Mouse (Mus musculus) gastrocnemius, adult 2 months (tissue): ENCODE results near the gene Npcd. TPM values are rescaled to one million over a fixed set of nuclear protein-coding genes. Genes with fewer than 3 reads are reported as not detected.
A peak's percentile ranks its signal among the peaks of the same experiment; 100 is the strongest.
"Not testable (repeated sequence)": the region's sequence is repeated elsewhere in the genome, so short reads cannot be mapped to it uniquely, and the experiment has no call there.

ENCODE experiments used
- DNase-seq: peaks from one replicate; pipeline ENCODE4 v3.0.0; 2022
- H3K27ac ChIP-seq: fragments of 200-600 bp; 2 replicates; pipeline ENCODE4 v1.8.1; 2022; ENCODE audit warnings: mild to moderate bottlenecking
- H3K4me3 ChIP-seq: fragments of 200-600 bp; 2 replicates; pipeline ENCODE4 v1.8.1; 2022; ENCODE audit warnings: mild to moderate bottlenecking, moderate library complexity
- CTCF ChIP-seq: fragments of 200-600 bp; IDR thresholded peaks from 2 replicates; pipeline ENCODE4 v1.8.1; 2022; ENCODE audit warnings: antibody characterized with exemption, mild to moderate bottlenecking, moderate library complexity
- intact Hi-C: fragments of 180-260 bp; cut with DNase I; formaldehyde crosslinking; loops from one replicate; pipeline ENCODE4 v1.15.1; 2025
- total RNA-seq, 2 experiments: library from RNA; stranded (reverse); gene quantifications; 2 replicates each; pipeline ENCODE4 v1.2.3; 2021

The Npcd gene
- total RNA-seq, 2 experiments from 2014 or later, result 0.22 to 0.38 TPM

DNA sequence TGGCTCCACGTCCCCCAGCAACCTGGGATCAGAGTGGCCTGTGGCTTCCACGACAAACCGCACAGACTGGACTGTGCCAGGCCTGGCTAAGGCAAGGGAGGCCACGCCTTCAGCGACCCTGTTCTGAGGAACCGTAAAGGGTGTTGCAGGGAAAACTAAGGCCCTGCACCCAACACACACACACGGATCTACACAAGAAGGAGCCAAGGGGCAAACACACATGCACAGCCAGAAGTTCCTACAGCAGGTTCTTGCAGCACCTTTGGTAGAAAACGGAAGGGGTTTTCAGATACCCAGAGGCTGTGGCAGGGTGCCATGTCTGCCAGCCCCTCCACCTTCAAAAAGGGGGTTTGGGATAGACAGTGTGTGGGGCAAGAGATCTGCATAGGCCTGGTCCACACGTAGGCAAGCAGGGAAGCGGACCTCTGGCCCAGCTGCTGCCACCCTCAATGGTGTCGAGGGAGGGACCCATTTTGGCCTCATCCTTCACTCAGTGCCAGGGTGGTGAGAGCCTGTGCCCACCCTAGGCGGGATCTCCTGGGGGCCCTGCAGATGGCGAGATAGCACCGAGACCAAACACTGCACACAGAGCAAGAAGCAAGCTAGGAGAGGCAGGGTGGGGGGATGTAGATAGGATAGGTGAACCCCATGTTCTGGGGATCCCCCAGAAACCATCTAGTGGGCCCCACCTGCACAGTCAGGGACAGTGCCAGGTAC, 6.8 kb downstream of the Npcd start:
- TF ChIP-seq CTCF, result no peak
- intact Hi-C loops, result loop anchor here (10.0 kb wide), 1 partner anchor 72 kb away; no protein-coding TSS in a partner anchor
- DNase-seq, result no peak
- no peak overlapping the region for H3K27ac ChIP-seq
- no peak overlapping the region for H3K4me3 ChIP-seq

DNA sequence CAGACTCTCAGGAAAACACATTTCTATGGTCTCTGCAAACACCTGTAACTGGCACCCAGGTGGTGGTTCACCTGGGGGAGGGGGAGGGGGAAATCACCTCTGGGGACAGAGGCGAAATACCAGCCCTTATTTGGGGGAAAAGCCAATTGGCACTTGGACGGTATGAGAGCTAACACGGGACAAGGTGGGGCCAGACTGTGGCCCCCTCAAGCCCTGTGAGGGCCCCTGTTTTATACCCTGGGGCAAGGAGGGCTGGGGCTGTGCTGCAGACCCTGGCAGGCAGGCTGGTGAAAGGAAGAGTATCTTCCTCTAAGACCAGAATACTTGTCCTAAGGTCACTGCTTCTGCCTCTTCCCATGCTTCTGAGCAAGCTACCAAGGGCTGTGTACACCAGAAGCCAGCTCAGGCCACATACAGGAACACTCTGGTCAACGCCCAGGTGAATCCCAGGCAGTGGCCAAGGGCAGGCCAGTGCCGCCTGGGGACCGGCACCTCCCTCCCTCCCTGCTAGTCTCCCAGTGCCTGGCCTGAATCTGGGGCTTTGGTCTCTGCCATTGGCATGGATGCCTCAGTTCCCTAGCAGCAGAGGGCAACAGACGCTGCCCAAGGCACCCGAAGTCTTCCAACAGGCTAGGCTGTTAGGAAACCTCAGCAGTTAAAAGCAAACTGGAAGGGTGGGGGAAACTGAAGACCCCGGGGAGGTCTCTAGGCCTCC, 7.7 kb downstream of the Npcd start:
- Histone ChIP-seq H3K27ac (no peak overlapping the region), H3K4me3 (no peak overlapping the region)
- TF ChIP-seq CTCF, result no peak
- no peak for DNase-seq
- intact Hi-C loops, result loop anchor here (10.0 kb wide), 1 partner anchor 72 kb away; no protein-coding TSS in a partner anchor

DNA sequence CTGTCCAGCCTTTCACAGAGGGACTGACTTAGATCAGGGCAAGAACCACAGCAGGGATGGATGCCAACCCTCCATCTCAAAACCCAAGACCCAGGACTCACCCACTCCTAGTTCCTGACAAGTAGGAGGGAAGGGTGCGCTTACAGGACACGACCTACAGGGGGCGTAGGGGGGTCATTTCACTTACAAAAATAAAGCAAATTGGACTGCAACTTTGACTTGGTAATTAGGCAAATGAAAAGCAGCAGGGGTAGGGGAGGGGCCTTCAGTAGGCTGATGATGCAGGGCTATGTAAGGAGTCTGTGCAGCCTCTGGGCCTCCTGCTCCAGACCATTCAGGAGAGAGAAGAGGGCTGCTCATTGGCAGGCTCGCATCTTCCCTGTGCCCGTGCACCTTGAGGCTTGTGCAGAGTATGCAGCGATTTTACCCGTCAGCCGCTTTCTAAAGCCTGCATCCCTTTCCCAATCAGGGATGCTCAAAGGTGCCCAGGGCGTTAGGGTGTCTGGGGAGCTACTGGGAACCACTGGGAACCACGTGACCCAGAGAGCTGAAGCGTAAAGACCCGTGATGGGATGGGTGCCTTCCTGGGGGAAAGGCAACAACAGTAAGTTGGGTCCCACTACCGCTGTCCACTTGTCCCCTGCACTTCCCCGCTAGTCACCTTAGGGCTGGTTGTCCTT, 8.8 kb downstream of the Npcd start:
- Histone ChIP-seq H3K4me3 (no peak overlapping the region), H3K27ac (no peak overlapping the region)
- intact Hi-C loops, result loop anchor here (10.0 kb wide), 1 partner anchor 70 kb away; no protein-coding TSS in a partner anchor
- no peak for DNase-seq
- peak; percentile 65 for TF ChIP-seq CTCF

DNA sequence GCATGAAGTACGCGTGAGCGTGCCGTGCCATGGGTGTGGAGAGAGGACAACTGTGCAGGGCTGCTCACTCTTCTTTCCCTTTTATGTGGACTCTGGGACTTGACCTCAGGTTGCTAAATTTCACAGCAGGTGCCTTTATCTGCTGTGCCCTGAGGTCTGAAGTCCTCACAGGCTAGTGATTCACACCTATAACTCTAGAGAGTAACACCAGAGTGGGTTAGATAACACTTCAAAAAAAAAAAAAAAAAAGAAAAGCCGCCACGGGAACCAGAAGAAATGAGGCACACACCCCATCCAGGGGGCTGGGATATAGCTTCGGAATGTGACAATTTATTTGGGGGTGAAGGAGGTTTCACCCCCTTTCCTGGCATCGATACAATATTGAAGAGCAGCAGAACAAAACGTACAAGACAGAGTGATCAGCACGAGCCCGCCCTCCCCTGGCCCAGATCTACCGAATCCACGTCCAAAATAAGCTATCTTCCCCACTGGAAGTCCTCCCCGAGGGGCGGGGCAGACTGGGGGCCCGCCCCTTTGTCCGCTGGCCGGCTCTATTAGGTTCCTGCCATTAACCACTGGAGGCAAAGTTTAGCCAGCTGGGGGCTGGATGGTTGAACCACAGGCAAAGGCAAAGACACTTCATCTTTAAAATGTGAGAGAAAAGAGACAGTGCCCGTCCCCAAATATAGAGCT, 10.3 kb downstream of the Npcd start:
- no peak for TF ChIP-seq CTCF
- peak; percentile 81 for DNase-seq
- H3K27ac ChIP-seq, result no peak overlapping the region
- no peak overlapping the region for H3K4me3 ChIP-seq
- intact Hi-C loops, result loop anchor here (10.0 kb wide), 1 partner anchor 69 kb away; no protein-coding TSS in a partner anchor

DNA sequence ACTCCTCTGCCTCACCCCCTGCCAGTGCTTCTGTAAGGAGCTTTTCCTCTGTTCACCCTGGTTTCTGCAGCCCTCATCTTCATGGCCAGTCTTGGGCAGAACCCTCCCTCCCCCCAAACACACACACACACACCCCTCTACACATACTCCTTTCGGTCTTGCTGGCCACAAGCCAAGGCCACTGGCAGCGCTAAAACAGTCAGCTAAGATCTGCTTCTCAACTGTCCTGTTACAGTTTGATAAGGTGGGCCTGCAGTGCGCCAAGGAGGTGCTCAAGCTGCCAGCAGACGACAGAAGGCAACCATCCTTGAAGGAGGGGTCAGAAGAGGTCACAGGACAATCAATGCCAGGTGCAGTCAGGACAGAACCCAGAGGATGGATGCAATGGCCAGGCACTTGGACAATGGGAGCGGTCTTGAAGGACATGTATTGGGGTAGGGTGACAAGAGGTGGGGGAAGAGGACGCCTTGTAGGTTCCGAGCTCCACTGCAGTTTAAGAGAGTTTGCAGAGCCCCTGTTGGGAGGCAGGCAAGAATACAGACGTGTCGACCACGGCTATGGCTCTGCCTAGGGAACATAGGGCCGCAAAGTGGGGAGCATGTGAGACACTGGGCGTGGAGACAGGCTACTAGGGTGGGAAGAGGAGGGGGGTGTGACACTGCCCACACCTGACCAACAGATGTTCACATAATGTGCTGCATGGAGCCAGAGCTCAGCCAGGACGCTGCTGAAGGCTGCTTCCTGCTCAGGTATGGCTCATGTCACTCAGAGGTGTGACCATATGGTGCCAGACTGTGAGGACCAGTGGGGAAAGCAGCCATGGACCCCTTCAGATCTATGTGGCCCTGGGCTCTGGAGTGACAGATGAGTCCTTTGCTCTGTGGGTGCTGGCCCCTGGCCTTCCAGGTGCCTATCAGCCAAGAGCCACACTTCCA, 11.5 kb downstream of the Npcd start:
- no peak overlapping the region for H3K4me3 ChIP-seq
- no peak overlapping the region for H3K27ac ChIP-seq
- TF ChIP-seq CTCF, result no peak
- intact Hi-C loops, result loop anchor here (10.0 kb wide), 1 partner anchor 68 kb away; no protein-coding TSS in a partner anchor
- DNase-seq, result no peak

DNA sequence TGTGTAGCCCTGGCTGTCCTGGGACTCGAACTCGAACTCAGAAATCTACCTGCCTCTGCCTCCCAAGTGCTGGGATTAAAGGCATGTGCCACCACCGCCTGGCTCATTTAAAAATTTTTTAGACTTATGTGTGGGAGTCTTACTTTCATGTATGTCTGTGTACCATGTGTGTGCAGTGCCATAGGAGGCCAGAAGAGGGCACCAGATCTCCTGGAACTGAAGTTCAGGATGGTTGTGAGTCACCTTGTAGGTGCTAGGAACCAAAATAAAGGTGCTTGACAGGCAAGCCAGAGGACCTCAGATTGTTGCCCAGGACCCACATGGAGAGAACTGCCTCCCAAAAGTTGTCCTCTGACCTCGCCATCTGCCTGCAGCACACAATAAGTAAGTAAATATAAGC, 15.7 kb downstream of the Npcd start:
- DNase-seq, result no peak
- H3K27ac ChIP-seq, result no peak overlapping the region
- no peak overlapping the region for H3K4me3 ChIP-seq
- intact Hi-C loops, result no loop called here
- TF ChIP-seq CTCF, result peak; percentile 20; the same call in 1 of the 2 replicates

DNA sequence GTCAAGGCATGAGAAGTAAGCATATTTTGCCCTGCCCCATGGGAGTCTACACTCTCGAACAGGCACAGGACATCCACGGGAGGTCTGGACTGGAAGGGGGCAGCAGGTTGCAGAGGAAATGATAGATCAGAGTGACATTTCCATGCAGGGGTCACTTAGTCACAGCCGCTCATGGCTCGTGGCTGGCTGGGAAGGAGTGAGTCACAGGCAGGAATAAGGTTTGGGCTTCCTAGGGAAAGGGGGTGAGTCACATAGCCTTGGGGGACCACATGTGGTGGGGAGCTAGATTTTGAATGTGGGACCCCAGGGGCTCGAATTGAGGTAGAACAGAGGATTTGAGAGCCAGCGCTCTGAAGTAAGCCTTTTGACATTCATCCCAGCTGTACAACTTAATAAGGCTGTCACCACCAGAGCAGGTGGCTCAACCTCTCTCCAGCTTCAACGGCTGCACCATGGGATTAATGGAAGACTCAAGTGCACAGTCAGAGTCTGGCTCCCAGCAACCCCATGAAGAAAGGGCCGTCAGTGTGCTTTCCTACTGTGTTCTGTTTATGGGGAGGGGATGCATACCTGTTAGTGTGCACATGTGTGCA, 20.3 kb downstream of the Npcd start:
- TF ChIP-seq CTCF, result no peak
- no peak for DNase-seq
- no peak overlapping the region for H3K27ac ChIP-seq
- no peak overlapping the region for H3K4me3 ChIP-seq
- intact Hi-C loops, result no loop called here

DNA sequence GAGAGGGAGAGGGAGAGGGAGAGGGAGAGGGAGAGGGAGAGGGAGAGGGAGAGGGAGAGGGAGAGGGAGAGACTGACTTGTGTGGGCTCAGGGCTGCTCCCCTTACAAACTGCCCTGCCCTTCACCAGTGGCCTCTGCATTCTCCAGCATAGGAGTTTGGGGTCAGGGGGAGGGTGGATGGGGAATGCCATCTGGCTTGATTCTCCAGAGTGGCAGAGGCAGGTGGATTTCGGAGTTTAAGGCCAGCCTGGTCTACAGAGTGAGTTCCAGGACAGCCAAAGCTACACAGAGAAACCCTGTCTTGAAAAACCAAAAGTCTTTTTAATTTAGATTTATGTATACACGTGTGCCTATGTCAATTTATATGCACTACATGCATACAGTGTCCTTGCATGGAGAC, 21.2 kb downstream of the Npcd start:
- DNase-seq, H3K4me3 ChIP-seq, intact Hi-C loops, H3K27ac ChIP-seq: not testable (repeated sequence)

DNA sequence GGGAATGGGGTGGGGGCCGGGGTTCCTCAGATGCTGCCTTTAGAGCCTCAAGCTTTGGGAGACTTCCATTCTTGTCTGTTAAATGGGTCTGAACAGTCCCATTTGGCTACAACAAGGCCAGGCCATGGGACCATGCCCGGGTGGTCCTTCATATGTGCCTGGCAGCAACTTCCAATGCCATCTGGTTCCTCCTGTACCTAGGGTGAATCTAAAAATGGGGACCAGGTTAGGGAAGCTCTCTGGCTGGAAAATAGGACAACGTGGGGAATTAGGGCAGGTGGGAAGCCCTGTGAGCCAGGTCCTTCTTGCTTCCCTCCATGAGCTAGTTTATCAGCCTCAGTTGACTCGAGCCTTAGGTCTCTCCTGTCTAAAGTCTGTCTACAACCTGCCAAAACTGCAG, 23.0 kb downstream of the Npcd start:
- Histone ChIP-seq H3K27ac (no peak overlapping the region), H3K4me3 (no peak overlapping the region)
- TF ChIP-seq CTCF, result no peak
- intact Hi-C loops, result no loop called here
- DNase-seq, result no peak

DNA sequence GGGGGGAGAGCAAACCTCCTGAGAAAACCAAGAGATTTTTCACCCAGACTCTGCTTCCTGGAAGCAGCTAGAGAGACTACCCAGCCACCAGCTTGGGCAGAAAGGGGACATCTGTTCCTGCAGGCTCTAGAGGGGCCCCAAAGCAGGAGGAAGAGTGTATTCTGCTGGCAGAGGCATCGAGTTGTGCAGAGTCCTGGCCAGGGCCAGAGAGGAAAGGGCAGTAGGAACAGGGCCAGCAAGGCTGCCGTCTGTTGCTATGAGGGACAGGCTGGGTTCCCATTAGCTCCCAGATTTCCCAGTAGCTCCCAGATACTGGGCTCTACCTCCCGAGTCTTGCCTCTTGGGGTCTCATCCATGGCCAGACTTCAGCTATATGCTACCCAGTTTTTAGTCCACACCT, 24.0 kb downstream of the Npcd start:
- intact Hi-C loops, result no loop called here
- Histone ChIP-seq H3K4me3 (no peak overlapping the region), H3K27ac (no peak overlapping the region)
- DNase-seq, result no peak
- no peak for TF ChIP-seq CTCF

DNA sequence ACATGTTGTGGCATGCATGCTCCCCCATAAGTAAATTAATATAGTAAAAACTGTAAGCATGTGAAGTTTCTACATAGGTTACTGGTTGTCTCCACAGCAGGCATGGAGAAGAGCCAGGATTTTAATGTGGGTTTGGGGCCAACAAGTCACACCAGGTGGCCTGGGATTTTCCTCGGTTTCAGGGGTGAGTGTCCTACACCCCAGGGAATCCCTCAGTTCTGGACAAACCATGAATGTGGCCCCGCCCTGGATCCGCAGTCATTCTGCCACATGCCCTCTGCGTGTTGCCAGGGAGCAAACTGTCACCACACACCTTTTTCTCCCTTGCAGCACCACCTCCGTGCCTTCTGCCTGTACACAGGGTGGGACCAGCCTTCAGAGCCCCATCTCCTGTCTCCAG, 25.4 kb downstream of the Npcd start:
- H3K4me3 ChIP-seq, result no peak overlapping the region
- TF ChIP-seq CTCF, result no peak
- DNase-seq, result no peak
- intact Hi-C loops, result no loop called here
- no peak overlapping the region for H3K27ac ChIP-seq
